Mouse (Mus musculus) heart, embryonic 11.5 days (tissue): Measurements from ENCODE around the gene Gm14391. TPM values are rescaled to one million over a fixed set of nuclear protein-coding genes. Genes with fewer than 3 reads are reported as not detected.
"Not testable (repeated sequence)": the region's sequence is repeated elsewhere in the genome, so short reads cannot be mapped to it uniquely, and the experiment has no call there.

ENCODE experiments used
- ATAC-seq: fragments of 200-750 bp; cut with Nextera tagmentation; replicated peaks from 2 replicates; pipeline ENCODE4 v1.8.0; 2017; ENCODE audit warnings: moderate library complexity; ENCODE audit not compliant: insufficient number of reproducible peaks, low FRiP score, low TSS enrichment
- H3K27ac ChIP-seq: fragments of 300-500 bp; sonication (generic); 2 replicates; pipeline ENCODE4 v1.5.1; 2014; ENCODE audit warnings: mild to moderate bottlenecking, low read depth, low read length
- H3K27me3 ChIP-seq: fragments of 300-500 bp; sonication (generic); 2 replicates; pipeline ENCODE4 v1.6.1; 2014; ENCODE audit warnings: mild to moderate bottlenecking, low read length, mixed read lengths; ENCODE audit not compliant: control insufficient read depth, insufficient read depth
- H3K36me3 ChIP-seq: fragments of 300-500 bp; sonication (generic); 2 replicates; pipeline ENCODE4 v1.6.1; 2014; ENCODE audit warnings: mild to moderate bottlenecking, low read length, moderate library complexity, mixed read lengths; ENCODE audit not compliant: control insufficient read depth, insufficient read depth
- H3K4me1 ChIP-seq: fragments of 300-500 bp; sonication (generic); 2 replicates; pipeline ENCODE4 v1.6.1; 2014; ENCODE audit warnings: low read length; ENCODE audit not compliant: control insufficient read depth, insufficient read depth
- H3K4me2 ChIP-seq: fragments of 300-500 bp; sonication (generic); 2 replicates; pipeline ENCODE4 v1.6.1; 2014; ENCODE audit warnings: mild to moderate bottlenecking, moderate library complexity
- H3K4me3 ChIP-seq: fragments of 300-500 bp; sonication (generic); 2 replicates; pipeline ENCODE4 v1.5.1; 2014; ENCODE audit warnings: low read depth, low read length
- H3K9ac ChIP-seq: fragments of 300-500 bp; sonication (generic); 2 replicates; pipeline ENCODE4 v1.6.1; 2014; ENCODE audit warnings: mild to moderate bottlenecking, low read depth, low read length, moderate library complexity
- H3K9me3 ChIP-seq: fragments of 300-500 bp; sonication (generic); replicated peaks from 2 replicates; pipeline ENCODE4 v1.6.1; 2016; ENCODE audit warnings: low read length; ENCODE audit not compliant: control insufficient read depth
- WGBS: fragments of 180-500 bp; shearing (Covaris S2); extraction: QIAGEN DNeasy Blood & Tissue Kit; methylation state at CpG from one replicate; pipeline ENCODE4 v1.1.7; 2014; ENCODE audit not compliant: insufficient replicate concordance; 5-methylcytosine and 5-hydroxymethylcytosine counted together
- polyA plus RNA-seq: library from polyadenylated mRNA; unstranded; fragments of >200 nt; fragmentation: Nextera tagmentation; extraction: Ambion mirVana; gene quantifications from 2 replicates; pipeline ENCODE4 v1.2.1, GENCODE M21; 2014

Gm14391 gene
- polyA plus RNA-seq = 4.1 and 4.9 TPM in 2 replicates

DNA sequence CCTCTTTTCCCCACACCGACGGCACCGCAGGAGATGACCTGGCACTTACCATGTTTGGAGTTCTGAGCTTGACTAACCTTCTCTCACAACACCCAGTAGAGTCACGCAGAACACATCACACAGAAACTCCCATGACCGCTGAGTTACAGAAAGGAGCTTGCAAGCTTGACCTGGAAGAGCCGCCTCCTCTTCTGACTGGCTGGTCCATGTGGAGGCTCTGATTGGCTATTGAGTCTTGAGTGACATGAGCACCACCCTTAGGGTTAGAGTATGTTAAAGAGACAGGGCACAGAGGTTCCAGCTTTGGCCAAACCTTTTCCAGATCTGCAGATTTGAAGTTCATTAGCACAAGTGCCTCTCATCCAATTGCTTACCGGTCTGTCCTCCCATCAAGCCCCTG is at the start of gene Gm14391:
Gene Gm14391, minus strand, starts transcription at position 186 of the 400 bp plus-strand sequence.
- H3K27me3 ChIP-seq, H3K9me3 ChIP-seq, H3K4me2 ChIP-seq, H3K4me1 ChIP-seq, H3K9ac ChIP-seq, ATAC-seq, H3K27ac ChIP-seq, H3K36me3 ChIP-seq, H3K4me3 ChIP-seq: not testable (repeated sequence)
- WGBS = no CpG with 5 or more reads among the region's 7 CpGs

DNA sequence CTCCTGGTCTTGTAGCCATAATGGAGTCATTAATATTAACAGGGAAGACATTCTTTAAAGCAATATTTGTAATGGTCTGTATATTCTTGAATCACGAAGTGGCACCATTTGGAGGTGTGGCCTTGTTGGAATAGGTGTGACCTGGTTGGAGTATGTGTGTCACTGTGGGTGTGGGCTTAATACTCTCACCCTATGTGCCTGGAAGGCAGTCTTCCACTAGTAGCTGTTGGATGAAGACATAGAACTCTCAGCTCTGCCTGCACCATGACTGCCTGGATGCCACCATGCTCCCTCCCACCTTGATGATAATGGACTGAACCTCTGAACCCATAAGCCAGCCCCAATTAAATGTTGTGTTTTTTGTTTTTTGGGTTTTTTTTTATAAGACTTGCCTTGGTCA is 27.7 kb downstream of the Gm14391 start:
- WGBS = 58% methylated on average over 1 of the region's 1 CpGs
- not testable (repeated sequence) for H3K36me3 ChIP-seq, H3K9ac ChIP-seq, H3K27ac ChIP-seq, H3K9me3 ChIP-seq, H3K4me1 ChIP-seq, H3K4me3 ChIP-seq, H3K27me3 ChIP-seq, H3K4me2 ChIP-seq, ATAC-seq

DNA sequence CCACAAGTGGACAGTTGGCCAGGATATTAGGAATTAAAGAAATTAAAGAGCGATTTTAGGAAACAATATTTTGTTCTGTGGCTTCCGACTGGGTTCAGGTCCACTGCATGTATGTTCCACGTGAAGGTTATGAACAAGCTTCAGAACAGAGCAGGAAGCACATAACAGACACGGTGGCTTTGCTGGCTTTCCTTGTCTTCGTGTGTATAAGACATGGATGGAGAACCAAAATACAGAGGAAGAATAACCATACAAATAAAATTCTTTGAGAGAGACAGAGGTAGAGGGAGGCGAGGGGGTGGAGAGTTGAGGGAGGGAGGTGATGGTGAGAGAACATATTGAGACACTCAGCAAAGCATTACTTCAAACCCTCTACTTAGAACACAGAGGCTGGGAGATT is 30.4 kb downstream of the Gm14391 start:
- WGBS = 74% methylated on average over 6 of the region's 6 CpGs
- no peak overlapping the region for H3K9ac ChIP-seq
- no peaks in the 10 kb centered on the region for H3K9me3 ChIP-seq
- H3K4me1 ChIP-seq = no peaks in the 10 kb centered on the region
- H3K4me3 ChIP-seq = no peak overlapping the region
- no peaks in the 10 kb centered on the region for H3K27me3 ChIP-seq
- no peak for ATAC-seq
- no peak overlapping the region for H3K4me2 ChIP-seq
- no peak overlapping the region for H3K27ac ChIP-seq
- H3K36me3 ChIP-seq = no peaks in the 10 kb centered on the region

DNA sequence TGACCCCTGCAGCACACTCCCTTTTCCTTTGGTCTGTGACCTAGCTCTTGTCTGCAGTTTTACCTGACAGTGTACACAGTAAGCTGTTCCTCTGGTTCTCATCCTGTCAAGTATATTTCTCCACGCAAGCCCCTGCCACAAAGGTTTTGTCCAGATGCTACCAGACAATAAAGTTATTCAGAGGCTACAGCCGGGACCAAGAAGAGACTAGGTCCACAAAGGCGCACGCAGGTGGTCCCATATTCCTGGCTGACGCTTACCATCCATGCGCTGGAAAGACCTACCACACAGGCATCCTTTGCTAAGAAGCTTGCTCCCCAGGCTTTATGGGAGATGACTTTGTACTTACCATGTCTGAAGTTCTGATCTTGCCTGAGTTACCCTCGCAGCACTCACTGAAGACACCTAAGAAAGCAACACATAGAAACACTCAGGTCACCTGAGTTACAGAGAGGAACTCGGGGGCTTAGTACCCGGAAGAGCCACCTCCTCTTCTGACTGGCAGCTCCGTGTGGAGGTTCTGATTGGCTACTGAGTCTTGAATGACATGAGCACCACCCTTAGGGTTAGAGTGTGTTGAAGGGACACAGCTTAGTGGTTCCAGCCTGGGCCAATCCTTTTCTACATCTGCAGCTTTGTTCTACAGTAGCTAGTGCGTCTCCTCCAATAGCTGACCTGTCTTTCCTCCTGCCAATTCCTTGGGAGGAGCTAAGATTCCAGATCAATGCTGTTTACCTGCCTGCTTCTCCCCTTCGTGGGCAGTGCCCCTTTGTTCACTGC is 31.1 kb downstream of the Gm14391 start, which contains the start of gene Gm14443:
Gene Gm14443, minus strand, starts transcription at position 471 of the 780 bp plus-strand sequence.
- ATAC-seq, H3K4me1 ChIP-seq, H3K27me3 ChIP-seq, H3K9ac ChIP-seq, H3K4me2 ChIP-seq, H3K4me3 ChIP-seq, H3K27ac ChIP-seq, H3K9me3 ChIP-seq, H3K36me3 ChIP-seq: not testable (repeated sequence)
- 67% methylated on average over 12 of the region's 12 CpGs for WGBS

DNA sequence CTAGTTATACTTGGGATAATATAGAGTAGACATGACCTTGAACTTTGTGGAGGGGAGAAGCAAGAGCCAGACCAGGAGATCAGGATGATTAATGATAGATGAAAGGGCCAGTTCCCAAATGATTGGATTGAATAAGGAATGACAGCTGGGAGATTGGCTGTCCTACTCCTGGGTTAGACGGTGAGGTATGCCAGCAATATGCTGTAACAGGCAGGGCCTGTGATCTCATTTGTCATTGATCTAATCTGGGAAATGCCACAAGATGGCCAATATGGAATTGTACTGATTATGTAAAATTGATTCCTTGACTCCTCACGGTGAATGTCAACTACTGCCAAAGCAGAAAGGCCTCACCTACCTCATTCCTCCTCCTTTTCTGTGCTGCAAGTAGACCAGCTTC is 32.7 kb downstream of the Gm14391 start:
- 82% methylated on average over 2 of the region's 2 CpGs for WGBS
- H3K9me3 ChIP-seq, ATAC-seq, H3K36me3 ChIP-seq, H3K27ac ChIP-seq, H3K27me3 ChIP-seq, H3K4me3 ChIP-seq, H3K4me2 ChIP-seq, H3K9ac ChIP-seq, H3K4me1 ChIP-seq: not testable (repeated sequence)

DNA sequence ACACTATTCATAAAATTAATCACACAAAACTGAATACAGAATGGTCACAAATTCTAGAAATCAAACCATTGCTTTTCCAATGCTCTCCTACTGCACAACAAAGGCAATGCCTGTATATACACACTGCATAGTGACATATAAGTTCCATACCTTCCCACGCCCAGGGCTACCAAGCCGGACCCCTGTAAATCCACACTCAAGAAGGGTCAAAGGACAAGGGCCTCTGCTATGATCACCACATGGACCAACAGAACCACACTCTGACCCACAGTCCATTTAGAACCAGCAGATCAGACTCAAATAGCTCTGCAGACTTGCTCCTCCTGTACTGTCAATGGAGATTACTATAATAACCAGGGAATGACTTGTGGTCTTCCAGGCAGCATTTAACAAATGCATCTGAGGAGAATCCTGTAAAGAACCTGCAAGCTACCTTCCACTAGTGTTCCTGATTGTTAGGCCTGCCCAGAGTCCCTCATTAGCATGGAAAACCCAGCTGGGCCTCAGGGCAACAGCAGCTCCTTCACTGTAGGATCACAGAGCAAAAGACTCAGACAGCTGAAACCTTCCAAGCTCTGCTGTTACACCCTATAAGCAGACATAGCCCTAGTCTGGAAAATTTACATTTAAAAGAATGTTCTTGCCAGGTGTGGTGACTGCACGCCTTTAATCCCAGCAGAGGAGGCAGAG is 33.7 kb downstream of the Gm14391 start:
- H3K4me3 ChIP-seq, H3K4me2 ChIP-seq, H3K9me3 ChIP-seq, ATAC-seq, H3K27me3 ChIP-seq, H3K4me1 ChIP-seq, H3K27ac ChIP-seq, H3K9ac ChIP-seq, H3K36me3 ChIP-seq: not testable (repeated sequence)
- WGBS = 80% methylated on average over 3 of the region's 3 CpGs

DNA sequence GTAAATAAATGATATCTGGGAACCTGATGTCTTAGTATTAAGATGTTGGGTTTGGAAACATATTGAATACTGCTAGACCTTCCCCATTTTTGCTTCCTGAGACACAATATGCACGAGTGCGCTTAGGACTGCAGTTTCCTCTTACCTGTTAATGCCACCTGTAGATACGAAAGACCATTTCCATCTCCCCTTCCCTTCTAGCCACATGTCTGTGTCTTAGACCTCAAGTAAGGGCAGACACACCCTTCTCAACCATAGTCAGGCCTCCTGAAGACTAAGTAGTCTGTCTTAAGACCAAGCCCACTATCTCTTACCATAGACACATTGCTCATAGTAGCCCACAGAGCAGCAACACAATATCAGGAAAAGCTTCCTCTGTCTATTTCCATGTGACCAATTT is 34.6 kb downstream of the Gm14391 start:
- H3K9ac ChIP-seq = no peak overlapping the region
- no peak overlapping the region for H3K4me2 ChIP-seq
- no peaks in the 10 kb centered on the region for H3K36me3 ChIP-seq
- H3K9me3 ChIP-seq = no peaks in the 10 kb centered on the region
- no peaks in the 10 kb centered on the region for H3K4me1 ChIP-seq
- no peak overlapping the region for H3K4me3 ChIP-seq
- ATAC-seq = no peak
- no peaks in the 10 kb centered on the region for H3K27me3 ChIP-seq
- WGBS = 88% methylated on average over 3 of the region's 3 CpGs
- no peak overlapping the region for H3K27ac ChIP-seq

DNA sequence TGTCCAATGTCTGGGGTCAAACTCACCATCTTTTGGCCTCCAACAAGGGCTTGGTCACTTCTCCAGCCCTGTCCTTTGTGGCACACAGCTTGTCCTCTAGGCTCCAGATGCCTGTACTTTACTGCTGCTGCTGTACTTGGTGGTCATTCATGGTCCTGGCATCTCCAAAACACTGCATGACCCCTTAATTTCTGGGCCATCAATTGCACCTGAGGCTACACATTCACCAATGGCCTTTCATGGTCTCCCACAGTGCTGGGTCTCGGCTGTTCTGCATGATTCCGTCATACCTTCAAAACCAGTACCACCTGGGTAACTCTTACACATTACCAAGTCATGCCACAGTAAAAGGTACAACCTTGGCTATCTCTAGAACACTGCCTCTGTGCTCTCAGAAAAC is 39.8 kb downstream of the Gm14391 start:
- H3K4me3 ChIP-seq, H3K27ac ChIP-seq, H3K4me2 ChIP-seq, H3K27me3 ChIP-seq, H3K9me3 ChIP-seq, H3K9ac ChIP-seq, H3K4me1 ChIP-seq, ATAC-seq, H3K36me3 ChIP-seq: not testable (repeated sequence)
- WGBS = 79% methylated on average over 2 of the region's 2 CpGs

DNA sequence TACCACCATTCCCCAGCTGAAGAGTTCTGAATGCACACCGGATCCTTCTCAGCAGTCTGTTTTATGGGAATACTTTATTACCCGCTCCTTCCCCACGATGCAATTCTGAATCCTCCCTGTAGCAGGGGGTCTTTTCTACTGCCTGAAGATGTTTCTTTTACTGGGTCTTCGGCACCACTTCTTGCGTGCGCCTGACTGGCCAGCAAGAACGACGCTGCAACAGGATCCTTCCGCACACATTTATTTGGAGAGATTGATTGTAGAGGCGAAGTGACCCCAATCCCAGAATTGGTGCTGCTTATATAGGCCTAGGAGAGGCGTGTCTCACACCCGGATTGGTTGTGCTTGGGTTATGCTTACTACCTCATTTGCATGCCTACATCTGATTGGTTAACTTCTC is 41.6 kb downstream of the Gm14391 start:
- H3K27me3 ChIP-seq, H3K4me1 ChIP-seq, H3K36me3 ChIP-seq, ATAC-seq, H3K27ac ChIP-seq, H3K9me3 ChIP-seq, H3K9ac ChIP-seq, H3K4me2 ChIP-seq, H3K4me3 ChIP-seq: not testable (repeated sequence)
- WGBS = 89% methylated on average over 12 of the region's 12 CpGs
